Mouse (Mus musculus) heart, postnatal 0 days (tissue): ENCODE measurements around the gene Spindoc.

Experiments
- CTCF ChIP-seq: IDR thresholded peaks from 2 replicates; pipeline ENCODE4 v1.5.1; 2016; ENCODE audit warnings: antibody characterized with exemption, control low read depth, low read depth
- EP300 ChIP-seq: IDR thresholded peaks from 2 replicates; pipeline ENCODE4 v1.6.1; 2016; ENCODE audit warnings: antibody characterized with exemption, low read depth

DNA sequence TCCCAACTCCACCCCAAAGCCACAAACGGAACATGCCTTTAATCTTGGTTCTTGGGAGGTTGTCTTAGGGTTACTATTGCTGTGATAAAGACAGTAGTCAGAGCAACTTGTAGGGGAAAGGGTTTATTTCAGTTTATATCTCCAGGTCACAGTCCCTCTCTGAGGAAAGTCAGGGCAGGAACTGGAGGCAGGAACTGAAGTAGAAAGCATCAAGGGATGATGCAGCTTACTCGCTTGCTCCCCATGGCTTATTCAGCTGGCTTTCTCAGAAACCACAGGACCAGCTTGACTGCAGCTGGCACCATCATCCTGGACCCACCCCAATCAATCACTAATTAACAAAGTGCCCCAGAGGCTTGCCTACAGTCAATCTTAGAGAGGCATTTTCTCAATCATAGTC is 69.1 kb downstream of the Spindoc start:
- TF ChIP-seq EP300 (no peak), CTCF (no peak)
